Mouse (Mus musculus) CH12.LX (cell line): ENCODE measurements around the gene Olfr993.

Experiments
- CTCF ChIP-seq, 2 experiments: IDR thresholded peaks in 1 of 2; conservative IDR thresholded peaks in 1 of 2; 2 replicates each; pipeline ENCODE4 v1.5.1; 2011 to 2012; ENCODE audit warnings: low read depth in 2 of 2, low read length in 2 of 2, improper control_type of control experiment in 1 of 2, inconsistent platforms in 1 of 2, mild to moderate bottlenecking in 1 of 2, moderate library complexity in 1 of 2
- NELFE ChIP-seq: IDR thresholded peaks from 2 replicates; pipeline ENCODE4 v1.6.1; 2011; ENCODE audit warnings: low read depth, low read length, improper control_type of control experiment
- USF2 ChIP-seq: conservative IDR thresholded peaks from 2 replicates; pipeline ENCODE4 v1.6.1; 2011; ENCODE audit warnings: low read depth, low read length, improper control_type of control experiment

DNA sequence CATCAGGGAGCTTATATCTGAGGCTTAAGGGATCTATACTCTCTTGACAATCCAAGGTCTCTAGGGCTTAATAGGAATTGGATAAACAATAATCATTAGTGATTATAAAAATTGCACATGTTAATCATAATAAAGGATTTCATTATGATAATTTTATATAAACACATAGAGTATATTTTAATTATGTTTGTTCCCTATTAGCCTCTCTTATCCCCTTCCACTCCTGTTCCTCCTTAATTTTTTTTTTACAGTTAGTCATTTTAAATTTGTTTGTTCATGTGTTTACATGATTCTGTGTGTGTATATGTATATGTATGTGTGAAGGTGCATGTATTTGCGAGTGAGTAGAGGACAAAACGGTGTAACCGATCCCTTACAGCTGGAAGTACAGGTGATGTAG lies 21.7 kb upstream of the Olfr993 start, which contains the start of gene Olfr994:
- TF ChIP-seq USF2 (no peak), CTCF (conservative IDR thresholded peaks at IDR 0.05 in 1 of 2, IDR thresholded peaks at IDR 0.05 in 1 of 2; ENCODE audit: low read depth in 2 of 2, low read length in 2 of 2) (no peak), NELFE (no peak)
